Mouse (Mus musculus) embryonic fibroblast, embryonic 13.5 days (primary cell): ENCODE results near the gene Rpl6.

Experiments used
- CTCF ChIP-seq: IDR thresholded peaks from 2 replicates; pipeline ENCODE4 v1.5.1; 2011; ENCODE audit warnings: mild to moderate bottlenecking, control low read depth, low read length, moderate library complexity, borderline replicate concordance; ENCODE audit not compliant: insufficient read depth
- POLR2A ChIP-seq: IDR thresholded peaks from 2 replicates; pipeline ENCODE4 v1.6.1; 2011; ENCODE audit warnings: low read depth, mild to moderate bottlenecking, control low read depth, low read length, moderate library complexity

DNA sequence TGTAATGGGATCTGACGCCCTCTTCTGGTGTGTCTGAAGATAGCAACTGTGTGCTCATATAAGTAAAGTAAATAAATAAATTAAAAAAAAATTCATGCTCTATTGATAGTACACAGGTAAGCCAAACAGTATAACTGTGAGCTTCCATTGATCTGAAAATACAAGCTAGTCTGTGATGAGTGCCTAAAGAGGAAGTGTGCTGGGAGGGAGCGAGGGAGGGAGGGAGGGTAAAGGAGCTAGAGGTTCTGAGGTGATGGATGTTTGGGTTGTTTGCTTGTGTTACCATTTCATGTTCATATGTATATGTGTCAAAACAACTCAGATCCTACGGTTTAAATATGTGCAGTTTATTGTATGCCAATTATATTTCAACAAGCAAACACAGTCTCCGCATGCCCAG is 22.6 kb downstream of the Rpl6 start:
- TF ChIP-seq CTCF, result no peak
- TF ChIP-seq POLR2A, result no peak
